Mouse (Mus musculus) hindbrain, postnatal 0 days (tissue): ENCODE data around the gene Pmepa1. TPM values are rescaled to one million over a fixed set of nuclear protein-coding genes. Genes with fewer than 3 reads are reported as not detected.

ENCODE experiments used
- ATAC-seq: fragments of 200-750 bp; cut with Nextera tagmentation; 2 replicates; pipeline ENCODE4 v1.8.0; 2017; ENCODE audit warnings: mild to moderate bottlenecking, moderate TSS enrichment, moderate library complexity
- DNase-seq: peaks from one replicate; pipeline ENCODE4 v3.0.0-alpha.2; 2015; ENCODE audit warnings: low spot score
- H3K27ac ChIP-seq: fragments of 300-500 bp; sonication (generic); 2 replicates; pipeline ENCODE4 v1.5.1; 2014; ENCODE audit warnings: mild to moderate bottlenecking
- H3K27me3 ChIP-seq: fragments of 300-500 bp; sonication (generic); 2 replicates; pipeline ENCODE4 v1.6.1; 2014; ENCODE audit warnings: low read length, mixed read lengths; ENCODE audit not compliant: insufficient read depth
- H3K36me3 ChIP-seq: fragments of 300-500 bp; sonication (generic); 2 replicates; pipeline ENCODE4 v1.6.1; 2014; ENCODE audit warnings: low read length, mixed read lengths; ENCODE audit not compliant: insufficient read depth
- H3K4me1 ChIP-seq: fragments of 300-500 bp; sonication (generic); 2 replicates; pipeline ENCODE4 v1.6.1; 2014; ENCODE audit warnings: antibody characterized with exemption, low read length, mixed read lengths; ENCODE audit not compliant: insufficient read depth
- H3K4me2 ChIP-seq: fragments of 300-500 bp; sonication (generic); 2 replicates; pipeline ENCODE4 v1.6.1; 2014; ENCODE audit warnings: low read depth, mild to moderate bottlenecking, low read length, moderate library complexity, mixed read lengths
- H3K4me3 ChIP-seq: fragments of 300-500 bp; sonication (generic); 2 replicates; pipeline ENCODE4 v1.5.1; 2014; ENCODE audit warnings: low read length
- H3K9ac ChIP-seq: fragments of 300-500 bp; sonication (generic); replicated peaks from 2 replicates; pipeline ENCODE4 v1.6.1; 2014; ENCODE audit warnings: mild to moderate bottlenecking, low read length, moderate library complexity, mixed read lengths
- H3K9me3 ChIP-seq: fragments of 300-500 bp; sonication (generic); 2 replicates; pipeline ENCODE4 v1.6.1; 2016; ENCODE audit warnings: low read length, mixed read lengths
- CTCF ChIP-seq: IDR thresholded peaks from 2 replicates; pipeline ENCODE4 v1.5.1; 2016; ENCODE audit warnings: antibody characterized with exemption, control low read depth, low read depth
- WGBS: fragments of 180-500 bp; shearing (Covaris S2); extraction: QIAGEN DNeasy Blood & Tissue Kit; methylation state at CpG from one replicate; pipeline ENCODE4 v1.1.7; 2014; 5-methylcytosine and 5-hydroxymethylcytosine counted together
- polyA plus RNA-seq: library from polyadenylated mRNA; unstranded; fragments of >200 nt; fragmentation: Nextera tagmentation; extraction: Ambion mirVana; gene quantifications from 2 replicates; pipeline ENCODE4 v1.2.1, GENCODE M21; 2015
- total RNA-seq: library from RNA; depleted of rRNA; stranded (reverse); fragments of >200 nt; gene quantifications from 2 replicates; pipeline ENCODE4 v1.2.3, GENCODE M21; 2014

The Pmepa1 gene
- total and polyA plus RNA-seq, 2 experiments from 2014 or later = 3.0 to 16.0 TPM

DNA sequence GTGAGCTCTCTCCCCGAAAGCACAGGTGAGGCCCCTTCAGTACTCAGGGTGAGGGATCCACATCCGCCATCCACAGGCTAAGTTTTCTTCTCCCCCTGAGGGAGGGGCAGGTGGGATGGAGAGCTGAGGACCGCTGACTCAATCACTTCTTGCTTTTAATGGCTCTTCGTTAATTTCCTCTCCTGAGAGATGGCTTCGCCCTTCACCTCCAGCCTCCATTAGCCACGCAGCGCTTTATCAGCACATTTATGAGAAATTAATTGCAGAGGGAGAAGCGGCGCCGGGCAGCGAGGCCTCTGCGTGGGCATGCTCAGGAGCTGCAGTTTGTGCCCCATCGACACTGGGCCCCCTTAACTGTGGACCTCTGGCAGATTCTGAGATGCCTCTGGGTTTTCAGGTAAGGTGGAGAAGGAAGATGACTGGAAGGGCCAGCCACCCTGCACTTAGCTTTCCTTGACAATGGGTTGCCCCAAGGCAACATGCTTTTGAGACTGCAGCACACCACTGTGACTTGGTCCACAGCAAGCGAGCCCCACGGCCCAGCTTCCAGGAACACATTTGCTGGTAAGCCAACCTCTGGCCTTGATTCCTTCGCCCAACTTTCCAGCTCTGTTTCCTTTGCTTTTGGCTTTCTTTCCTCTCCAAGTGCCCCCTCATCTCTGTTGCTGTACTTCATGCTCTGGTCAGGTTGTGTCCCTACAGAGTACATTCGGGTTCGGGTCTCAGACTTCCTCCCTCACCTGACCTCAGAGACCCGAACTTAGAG lies 73.2 kb downstream of the Pmepa1 start:
- H3K27ac ChIP-seq = no peak overlapping the region
- no peaks in the 10 kb centered on the region for H3K36me3 ChIP-seq
- H3K4me1 ChIP-seq = no peaks in the 10 kb centered on the region
- ATAC-seq (no peak), DNase-seq (no peak)
- H3K9me3 ChIP-seq = no peaks in the 10 kb centered on the region
- H3K4me2 ChIP-seq = no peak overlapping the region
- no peak for TF ChIP-seq CTCF
- H3K9ac ChIP-seq = no peak overlapping the region
- H3K4me3 ChIP-seq = no peak overlapping the region
- WGBS = 84% methylated on average over 19 of the region's 19 CpGs
- H3K27me3 ChIP-seq = no peaks in the 10 kb centered on the region

DNA sequence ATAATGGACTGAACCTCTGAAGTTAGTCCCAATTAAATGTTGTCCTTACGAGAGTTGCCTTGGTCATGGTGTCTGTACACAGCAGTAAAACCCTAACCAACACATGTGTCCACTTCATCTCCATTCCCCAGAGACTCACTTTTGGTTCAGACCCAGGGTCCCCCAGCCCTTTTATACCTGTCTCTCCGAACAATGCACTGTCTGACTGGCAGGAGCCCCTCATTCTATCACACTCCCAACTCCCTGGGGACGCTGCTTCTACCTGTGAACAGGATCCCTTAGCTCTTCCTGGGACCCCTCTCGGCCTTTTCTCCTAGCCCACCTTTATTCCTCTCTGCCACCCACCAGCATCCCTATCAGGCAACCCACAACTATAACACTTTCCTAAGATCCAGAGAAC lies 81.5 kb downstream of the Pmepa1 start:
- no peak for ATAC-seq
- no peak overlapping the region for H3K4me3 ChIP-seq
- no peak overlapping the region for H3K9ac ChIP-seq
- no peak overlapping the region for H3K4me2 ChIP-seq
- H3K27ac ChIP-seq = no peak overlapping the region
- WGBS = 88% methylated on average over 4 of the region's 4 CpGs
- H3K27me3 ChIP-seq = no peaks in the 10 kb centered on the region
- no peaks in the 10 kb centered on the region for H3K9me3 ChIP-seq
- TF ChIP-seq CTCF = no peak
- no peaks in the 10 kb centered on the region for H3K36me3 ChIP-seq
- no peaks in the 10 kb centered on the region for H3K4me1 ChIP-seq
- no peak for DNase-seq

- H3K9ac ChIP-seq = no peak overlapping the region
- ATAC-seq (no peak), DNase-seq (no peak)
- no peaks in the 10 kb centered on the region for H3K4me1 ChIP-seq
- H3K4me3 ChIP-seq = no peak overlapping the region
- H3K9me3 ChIP-seq = no peaks in the 10 kb centered on the region
- H3K27ac ChIP-seq = no peak overlapping the region
- 46% methylated on average over 8 of the region's 8 CpGs for WGBS
- no peak for TF ChIP-seq CTCF
- H3K27me3 ChIP-seq = no peaks in the 10 kb centered on the region
- H3K36me3 ChIP-seq = no peaks in the 10 kb centered on the region
- H3K4me2 ChIP-seq = no peak overlapping the region
Measured at GRCm38 (mm10) chr2:173187182-173187855, 89.0 kb downstream of the Pmepa1 start.

DNA sequence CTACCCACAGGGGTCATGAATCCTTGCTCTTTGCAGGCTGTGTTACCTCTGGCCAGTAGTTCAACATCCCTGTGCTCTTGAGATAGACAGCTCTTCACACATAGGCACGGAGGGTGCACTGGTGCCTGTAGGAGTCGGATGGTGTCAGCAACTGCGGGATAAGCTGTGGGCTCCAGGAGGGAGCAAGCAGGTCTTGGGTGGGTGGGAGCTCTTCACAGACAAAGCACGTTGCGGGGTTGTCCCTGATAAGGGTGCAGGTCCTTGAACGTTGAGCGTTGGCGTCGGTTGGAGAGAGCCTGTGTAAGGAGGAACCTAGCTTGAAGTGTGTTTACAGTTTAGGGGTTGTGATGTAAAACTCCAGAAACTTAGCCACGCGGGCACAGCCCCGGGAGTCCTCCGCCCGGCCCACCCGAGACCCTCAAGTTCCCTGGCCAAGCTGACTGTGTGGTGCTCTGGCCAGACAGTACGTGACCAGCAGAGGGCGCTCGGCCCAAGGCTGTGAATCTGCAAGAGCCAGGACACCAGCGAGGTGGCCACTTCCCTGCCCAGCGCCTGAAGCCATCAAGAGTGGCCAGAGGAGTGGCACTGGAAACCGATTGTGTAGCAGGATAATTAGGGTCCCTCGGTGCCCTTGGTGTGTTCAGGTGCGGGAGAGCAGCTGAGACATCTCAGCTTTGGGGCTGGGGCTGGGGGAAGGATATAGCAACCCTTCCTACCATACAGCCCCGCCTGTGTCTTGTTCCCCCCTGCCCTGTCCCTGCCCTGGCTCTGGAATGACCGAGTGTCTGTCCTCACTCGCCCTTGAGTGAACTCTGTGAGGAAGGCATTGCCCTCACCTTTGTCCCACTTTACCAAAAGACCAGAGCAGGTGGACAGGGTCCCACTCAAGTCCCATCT lies 90.0 kb downstream of the Pmepa1 start:
- peak; percentile 91 for DNase-seq
- H3K27ac ChIP-seq = no peak overlapping the region
- H3K9ac ChIP-seq = no peak overlapping the region
- peak; percentile 100 for TF ChIP-seq CTCF
- 32% methylated on average over 26 of the region's 26 CpGs for WGBS
- no peak overlapping the region for H3K4me3 ChIP-seq
- H3K27me3 ChIP-seq = no peaks in the 10 kb centered on the region
- no peaks in the 10 kb centered on the region for H3K4me1 ChIP-seq
- no peaks in the 10 kb centered on the region for H3K9me3 ChIP-seq
- peak; percentile 80 for ATAC-seq
- H3K4me2 ChIP-seq = 0 out of 2 replicates have a peak overlapping the region, but pooled peaks have one; percentile 5
- H3K36me3 ChIP-seq = no peaks in the 10 kb centered on the region

- Histone ChIP-seq H3K27ac (no peak overlapping the region), H3K4me3 (no peak overlapping the region), H3K4me2 (no peak overlapping the region), H3K27me3 (no peaks in the 10 kb centered on the region), H3K9me3 (no peaks in the 10 kb centered on the region), H3K4me1 (no peaks in the 10 kb centered on the region), H3K36me3 (no peaks in the 10 kb centered on the region), H3K9ac (no peak overlapping the region)
- TF ChIP-seq CTCF = no peak
- no peak for DNase-seq
- ATAC-seq = no peak
- 69% methylated on average over 6 of the region's 6 CpGs for WGBS
Measured at GRCm38 (mm10) chr2:173185282-173185681, 91.1 kb downstream of the Pmepa1 start.

- Histone ChIP-seq H3K4me2 (no peak overlapping the region), H3K9ac (no peak overlapping the region), H3K4me3 (no peak overlapping the region), H3K27me3 (no peaks in the 10 kb centered on the region), H3K27ac (no peak overlapping the region), H3K36me3 (no peaks in the 10 kb centered on the region), H3K9me3 (no peaks in the 10 kb centered on the region), H3K4me1 (no peaks in the 10 kb centered on the region)
- 64% methylated on average over 11 of the region's 11 CpGs for WGBS
- ATAC-seq (no peak), DNase-seq (no peak)
- no peak for TF ChIP-seq CTCF
Measured at GRCm38 (mm10) chr2:173184475-173185080, 91.8 kb downstream of the Pmepa1 start.
